Mouse (Mus musculus) thymus, postnatal 0 days (tissue): ENCODE data around the gene Nampt. TPM values are rescaled to one million over a fixed set of nuclear protein-coding genes. Genes with fewer than 3 reads are reported as not detected.
"Not testable (repeated sequence)": the region's sequence is repeated elsewhere in the genome, so short reads cannot be mapped to it uniquely, and the experiment has no call there.

Source experiments
- DNase-seq: peaks from one replicate; pipeline ENCODE4 v3.0.0-alpha.2; 2015; ENCODE audit warnings: low spot score
- polyA plus RNA-seq: library from polyadenylated mRNA; unstranded; fragments of >200 nt; fragmentation: Nextera tagmentation; extraction: Ambion mirVana; gene quantifications from 2 replicates; pipeline ENCODE4 v1.2.1, GENCODE M21; 2015

The Nampt gene
- polyA plus RNA-seq, 1 experiment from 2014 or later = 23.4 TPM

- DNase-seq = no peak
Measured at GRCm38 (mm10) chr12:32838954-32839353, 19.6 kb downstream of the Nampt start.

- no peak for DNase-seq
Measured at GRCm38 (mm10) chr12:32841442-32841900, 22.1 kb downstream of the Nampt start.

GRCm38 (mm10) chr12:32846325-32846724 is 27.0 kb downstream of the Nampt start:
- no peak for DNase-seq

- DNase-seq = no peak
Measured at GRCm38 (mm10) chr12:32853757-32854156, 34.4 kb downstream of the Nampt start.

- no peak for DNase-seq
Measured at GRCm38 (mm10) chr12:32854866-32855265, 35.5 kb downstream of the Nampt start.

- DNase-seq = no peak
Measured at GRCm38 (mm10) chr12:32855398-32855797, 36.1 kb downstream of the Nampt start.

- DNase-seq = no peak
Measured at GRCm38 (mm10) chr12:32856707-32857511, 37.6 kb downstream of the Nampt start.

GRCm38 (mm10) chr12:32858444-32858843 is 39.1 kb downstream of the Nampt start:
- no peak for DNase-seq

- no peak for DNase-seq
Measured at GRCm38 (mm10) chr12:32860820-32861219, 41.5 kb downstream of the Nampt start.

GRCm38 (mm10) chr12:32870815-32871214 is 51.5 kb downstream of the Nampt start:
- no peak for DNase-seq

GRCm38 (mm10) chr12:32877500-32877899 is 58.2 kb downstream of the Nampt start:
- DNase-seq = no peak

GRCm38 (mm10) chr12:32877964-32878571 is 58.7 kb downstream of the Nampt start:
- no peak for DNase-seq

GRCm38 (mm10) chr12:32879371-32879770 is 60.0 kb downstream of the Nampt start:
- DNase-seq = no peak

- no peak for DNase-seq
Measured at GRCm38 (mm10) chr12:32884356-32884755, 65.0 kb downstream of the Nampt start.

GRCm38 (mm10) chr12:32885041-32885440 is 65.7 kb downstream of the Nampt start:
- no peak for DNase-seq

- no peak for DNase-seq
Measured at GRCm38 (mm10) chr12:32886353-32886752, 67.0 kb downstream of the Nampt start.

GRCm38 (mm10) chr12:32888226-32888625 is 68.9 kb downstream of the Nampt start:
- DNase-seq = no peak

GRCm38 (mm10) chr12:32889846-32890245 is 70.5 kb downstream of the Nampt start:
- DNase-seq = no peak

- DNase-seq = no peak
Measured at GRCm38 (mm10) chr12:32890455-32890854, 71.1 kb downstream of the Nampt start.

- DNase-seq = not testable (repeated sequence)
Measured at GRCm38 (mm10) chr12:32891271-32891670, 71.9 kb downstream of the Nampt start.

GRCm38 (mm10) chr12:32893212-32893611 is 73.9 kb downstream of the Nampt start:
- DNase-seq = peak; percentile 60

- no peak for DNase-seq
Measured at GRCm38 (mm10) chr12:32895806-32896205, 76.5 kb downstream of the Nampt start.

- no peak for DNase-seq
Measured at GRCm38 (mm10) chr12:32896496-32896895, 77.2 kb downstream of the Nampt start.
